Mouse (Mus musculus) erythroblast, embryonic 14.5 days (primary cell): ENCODE data around the gene Scarb2.

Experiments
- GATA1 ChIP-seq: IDR thresholded peaks from 2 replicates; pipeline ENCODE4 v1.6.1; 2012; ENCODE audit warnings: low read length, inconsistent platforms, mixed read lengths
- TAL1 ChIP-seq: IDR thresholded peaks from 3 replicates; pipeline ENCODE4 v1.6.1; 2012; ENCODE audit warnings: low read length, inconsistent platforms, mixed read lengths

DNA sequence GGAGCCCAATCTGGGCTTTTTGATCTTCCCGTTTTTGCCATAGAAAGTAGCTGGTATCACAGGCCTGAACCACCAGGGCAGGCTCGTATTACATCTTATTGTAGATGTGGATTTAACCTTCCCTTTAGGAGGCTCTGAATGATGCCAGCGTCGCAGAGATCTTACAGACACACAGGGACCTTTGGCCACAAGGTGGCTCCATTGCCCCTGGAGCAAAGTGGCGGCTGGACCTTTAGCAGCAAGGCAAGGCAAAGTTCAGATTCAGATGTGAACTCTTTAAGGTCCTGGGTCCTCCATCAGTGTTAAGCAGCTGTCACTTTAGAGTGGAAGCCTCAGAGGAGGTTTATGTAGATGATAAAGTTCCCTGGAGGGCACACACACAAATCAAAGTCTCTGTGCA lies 45.3 kb downstream of the Scarb2 start:
- no peak for TF ChIP-seq GATA1
- no peak for TF ChIP-seq TAL1
